Mouse (Mus musculus) forebrain, postnatal 0 days (tissue): Measurements from ENCODE around the gene Hgfac. TPM values are rescaled to one million over a fixed set of nuclear protein-coding genes. Genes with fewer than 3 reads are reported as not detected.
A peak's percentile ranks its signal among the peaks of the same experiment; 100 is the strongest.

Experiments used
- ATAC-seq: fragments of 200-750 bp; cut with Nextera tagmentation; 2 replicates; pipeline ENCODE4 v1.8.0; 2017; ENCODE audit warnings: mild to moderate bottlenecking, moderate library complexity
- DNase-seq: peaks from one replicate; pipeline ENCODE4 v3.0.0-alpha.2; 2015
- H3K27ac ChIP-seq: fragments of 300-500 bp; sonication (generic); 2 replicates; pipeline ENCODE4 v1.5.1; 2014; ENCODE audit warnings: low read depth, mild to moderate bottlenecking, antibody characterized with exemption, low read length, moderate library complexity, mixed read lengths
- H3K27me3 ChIP-seq: fragments of 300-500 bp; sonication (generic); 2 replicates; pipeline ENCODE4 v1.6.1; 2014; ENCODE audit warnings: mild to moderate bottlenecking, low read length, mixed read lengths; ENCODE audit not compliant: insufficient read depth
- H3K36me3 ChIP-seq: fragments of 300-500 bp; sonication (generic); 2 replicates; pipeline ENCODE4 v1.6.1; 2014; ENCODE audit warnings: mild to moderate bottlenecking, moderate library complexity; ENCODE audit not compliant: insufficient read depth
- H3K4me1 ChIP-seq: fragments of 300-500 bp; sonication (generic); 2 replicates; pipeline ENCODE4 v1.6.1; 2014; ENCODE audit warnings: antibody characterized with exemption; ENCODE audit not compliant: insufficient read depth
- H3K4me2 ChIP-seq: fragments of 300-500 bp; sonication (generic); 2 replicates; pipeline ENCODE4 v1.6.1; 2014; ENCODE audit warnings: low read depth, mild to moderate bottlenecking, moderate library complexity
- H3K4me3 ChIP-seq: fragments of 300-500 bp; sonication (generic); 2 replicates; pipeline ENCODE4 v1.5.1; 2014; ENCODE audit warnings: low read depth, low read length, mixed read lengths
- H3K9ac ChIP-seq: fragments of 300-500 bp; sonication (generic); 2 replicates; pipeline ENCODE4 v1.6.1; 2014; ENCODE audit warnings: mild to moderate bottlenecking
- H3K9me3 ChIP-seq: fragments of 300-500 bp; sonication (generic); 2 replicates; pipeline ENCODE4 v1.6.1; 2016; ENCODE audit warnings: low read length
- CTCF ChIP-seq: sonication (generic); IDR thresholded peaks from 2 replicates; pipeline ENCODE4 v1.5.1; 2016; ENCODE audit warnings: antibody characterized with exemption, control low read depth, low read depth
- WGBS: fragments of 180-500 bp; shearing (Covaris S2); extraction: QIAGEN DNeasy Blood & Tissue Kit; methylation state at CpG from one replicate; pipeline ENCODE4 v1.1.7; 2014; 5-methylcytosine and 5-hydroxymethylcytosine counted together
- polyA plus RNA-seq: library from polyadenylated mRNA; unstranded; fragments of >200 nt; fragmentation: Nextera tagmentation; extraction: Ambion mirVana; gene quantifications from 2 replicates; pipeline ENCODE4 v1.2.1, GENCODE M21; 2015
- total RNA-seq: library from RNA; depleted of rRNA; stranded (reverse); fragments of >200 nt; gene quantifications from 2 replicates; pipeline ENCODE4 v1.2.3, GENCODE M21; 2014

Hgfac gene
- total and polyA plus RNA-seq, 2 experiments from 2014 or later: 2.1 TPM; not detected in 1

DNA sequence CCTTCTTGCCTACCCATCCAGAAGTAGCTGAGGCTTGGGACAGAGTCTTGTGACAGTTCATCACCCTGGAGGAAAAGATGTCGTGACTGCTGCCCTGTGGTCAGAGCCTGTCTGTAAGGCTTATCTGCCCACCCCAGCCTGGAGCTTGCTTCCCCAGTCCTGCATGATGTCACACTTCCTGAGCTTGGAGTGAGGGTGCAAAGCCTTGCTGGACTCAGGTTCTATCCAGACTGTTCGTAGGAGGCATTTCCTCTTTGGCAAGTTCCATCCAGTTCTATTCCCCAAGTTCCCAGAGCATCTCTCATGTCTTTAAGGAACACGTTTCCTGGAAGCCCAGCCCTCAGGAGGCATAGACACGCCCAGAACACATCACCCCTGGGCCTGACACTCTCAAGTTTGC, 5.5 kb upstream of the Hgfac start:
- no peak for ATAC-seq
- Histone ChIP-seq H3K9me3 (no peaks in the 10 kb centered on the region), H3K36me3 (peaks cover 25% of the 10 kb centered on the region), H3K4me3 (no peak overlapping the region), H3K9ac (no peak overlapping the region), H3K4me1 (no peaks in the 10 kb centered on the region), H3K27me3 (no peaks in the 10 kb centered on the region), H3K4me2 (no peak overlapping the region), H3K27ac (no peak overlapping the region)
- TF ChIP-seq CTCF: no peak
- no peak for DNase-seq
- 83% methylated on average over 4 of the region's 4 CpGs for WGBS

DNA sequence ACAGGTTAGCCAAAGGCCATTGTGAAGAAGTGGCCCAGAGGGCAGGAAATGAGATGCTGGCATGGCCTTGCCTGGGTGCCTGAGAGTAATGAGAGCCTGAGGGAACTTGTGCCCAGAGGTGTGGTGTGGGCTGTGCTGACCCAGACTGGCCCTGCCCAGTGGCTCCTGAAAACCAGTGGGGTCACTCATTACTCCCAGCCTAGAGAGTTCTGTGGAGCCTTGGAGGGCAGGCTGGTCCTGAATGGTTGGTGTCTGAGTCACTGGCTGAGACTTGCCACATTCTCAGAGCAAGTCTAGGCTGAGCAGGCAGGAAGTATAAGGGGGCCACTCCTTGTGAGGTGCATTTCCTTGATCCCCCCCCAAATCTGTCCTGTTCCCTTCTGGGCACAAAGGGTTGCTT, 3.9 kb upstream of the Hgfac start:
- DNase-seq (no peak), ATAC-seq (no peak)
- no peak overlapping the region for H3K9ac ChIP-seq
- no peak overlapping the region for H3K4me3 ChIP-seq
- no peaks in the 10 kb centered on the region for H3K27me3 ChIP-seq
- no peaks in the 10 kb centered on the region for H3K9me3 ChIP-seq
- TF ChIP-seq CTCF: no peak
- H3K27ac ChIP-seq: no peak overlapping the region
- H3K4me1 ChIP-seq: no peaks in the 10 kb centered on the region
- H3K36me3 ChIP-seq: peaks cover 16% of the 10 kb centered on the region; the same call in 1 of the 2 replicates
- no peak overlapping the region for H3K4me2 ChIP-seq

DNA sequence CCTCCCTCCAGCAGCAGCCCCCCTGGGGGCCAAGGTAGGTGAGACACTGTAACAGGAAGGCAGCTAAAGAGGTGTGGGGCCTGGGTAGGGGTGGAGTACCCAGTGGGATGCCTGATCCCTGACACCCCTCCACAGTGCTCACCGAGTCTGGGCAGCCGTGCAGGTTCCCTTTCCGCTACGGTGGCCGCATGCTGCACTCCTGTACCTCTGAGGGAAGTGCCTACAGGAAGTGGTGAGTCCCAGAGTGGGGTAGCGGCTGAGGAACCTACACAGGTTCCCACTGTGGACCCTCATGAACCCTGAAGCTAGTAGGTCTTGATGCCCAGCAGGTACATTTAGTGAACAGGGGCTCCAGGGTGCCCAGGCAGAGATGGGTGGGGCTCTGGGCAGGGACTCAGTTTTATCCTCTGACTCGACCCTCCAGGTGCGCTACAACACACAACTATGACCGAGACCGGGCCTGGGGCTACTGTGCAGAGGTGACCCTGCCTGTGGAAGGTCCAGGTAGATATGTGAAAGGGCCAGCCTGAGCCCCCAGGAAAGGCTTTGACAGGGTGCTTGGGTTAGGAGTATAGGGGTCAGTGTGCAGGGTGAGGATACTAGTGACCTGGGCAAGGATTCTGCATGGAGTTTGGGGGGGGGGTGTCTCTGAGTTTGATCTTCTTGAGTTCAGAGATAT, 1.3 kb downstream of the Hgfac start:
- Histone ChIP-seq H3K9ac (no peak overlapping the region), H3K4me2 (no peak overlapping the region), H3K4me3 (no peak overlapping the region), H3K36me3 (no peaks in the 10 kb centered on the region), H3K9me3 (no peaks in the 10 kb centered on the region), H3K27me3 (no peaks in the 10 kb centered on the region), H3K4me1 (no peaks in the 10 kb centered on the region), H3K27ac (no peak overlapping the region)
- no peak for TF ChIP-seq CTCF
- no peak for DNase-seq
- 78% methylated on average over 10 of the region's 10 CpGs for WGBS
- ATAC-seq: no peak; the same call in 1 of the 2 replicates

DNA sequence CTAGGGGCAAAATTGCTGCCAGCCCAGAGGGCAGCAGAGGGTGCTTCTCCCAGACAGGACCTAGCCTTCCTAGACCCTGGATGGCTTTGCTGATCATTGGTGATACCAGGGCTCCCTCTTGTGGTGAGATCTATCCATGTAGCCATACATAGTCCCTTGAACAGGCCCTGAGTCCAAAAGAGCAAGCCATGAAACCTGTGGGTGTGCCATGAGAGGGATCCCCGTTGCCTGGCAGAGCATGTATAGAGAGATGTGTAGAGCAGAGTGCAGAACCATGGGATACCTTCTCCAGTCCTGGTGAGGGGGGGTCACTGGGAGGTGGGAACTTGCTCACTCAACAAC, 1.8 kb downstream of the Hgfac start:
- Histone ChIP-seq H3K4me2 (no peak overlapping the region), H3K36me3 (no peaks in the 10 kb centered on the region), H3K4me3 (no peak overlapping the region), H3K27me3 (no peaks in the 10 kb centered on the region), H3K4me1 (no peaks in the 10 kb centered on the region), H3K9me3 (no peaks in the 10 kb centered on the region), H3K27ac (no peak overlapping the region), H3K9ac (no peak overlapping the region)
- peak; percentile 98 for TF ChIP-seq CTCF
- ATAC-seq (peak; percentile 93), DNase-seq (peak; percentile 90)
- 18% methylated on average over 1 of the region's 1 CpGs for WGBS

DNA sequence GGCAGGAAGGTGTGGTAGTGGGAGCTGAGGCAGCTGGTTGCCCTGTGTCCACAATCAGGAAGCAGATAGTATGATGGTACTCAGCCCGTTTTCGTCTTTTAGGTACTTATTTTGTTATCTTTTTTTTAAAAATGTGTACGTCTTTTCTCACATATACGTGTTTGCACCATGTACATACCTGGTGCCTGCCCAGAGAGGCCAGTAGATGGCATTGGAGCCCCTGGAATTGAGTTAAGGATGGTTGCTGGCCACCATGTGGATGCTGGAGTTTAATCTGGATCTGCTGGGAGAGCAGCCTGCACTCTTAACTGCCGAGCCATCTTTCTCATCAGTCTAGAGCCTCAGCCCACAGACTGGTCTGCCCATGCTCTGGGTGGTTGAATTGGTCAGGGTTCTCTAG, 9.2 kb downstream of the Hgfac start:
- no peak for ATAC-seq
- WGBS: 76% methylated on average over 5 of the region's 5 CpGs
- no peaks in the 10 kb centered on the region for H3K4me1 ChIP-seq
- H3K27me3 ChIP-seq: no peaks in the 10 kb centered on the region
- H3K4me2 ChIP-seq: no peak overlapping the region
- H3K9me3 ChIP-seq: no peaks in the 10 kb centered on the region
- H3K36me3 ChIP-seq: no peaks in the 10 kb centered on the region
- no peak for DNase-seq
- H3K27ac ChIP-seq: no peak overlapping the region
- H3K4me3 ChIP-seq: no peak overlapping the region
- no peak overlapping the region for H3K9ac ChIP-seq
- peak; percentile 33 for TF ChIP-seq CTCF

DNA sequence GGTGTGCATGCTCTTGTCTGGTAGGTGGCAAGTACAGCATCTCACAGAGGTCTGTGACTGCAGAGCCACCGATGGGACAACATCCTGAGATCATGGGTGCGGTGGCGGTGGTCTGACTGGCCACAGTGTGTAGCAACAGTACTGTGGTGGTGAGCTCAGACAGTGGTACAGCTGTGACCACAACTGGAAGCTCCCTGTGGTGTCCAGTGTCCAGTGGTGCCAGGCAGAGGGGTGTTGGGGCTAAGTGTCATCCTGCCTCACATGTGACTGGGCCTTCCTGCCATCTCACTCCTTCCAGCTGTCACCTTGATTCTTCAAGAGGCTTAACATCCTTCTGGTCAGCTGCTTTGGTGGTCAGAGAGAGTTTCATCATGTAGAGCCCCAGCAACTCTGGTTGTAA, 13.3 kb downstream of the Hgfac start:
- peaks cover 4% of the 10 kb centered on the region; the same call in 1 of the 2 replicates for H3K4me1 ChIP-seq
- no peak overlapping the region for H3K4me3 ChIP-seq
- DNase-seq (no peak), ATAC-seq (no peak)
- 97% methylated on average over 3 of the region's 3 CpGs for WGBS
- no peaks in the 10 kb centered on the region for H3K27me3 ChIP-seq
- H3K9me3 ChIP-seq: no peaks in the 10 kb centered on the region
- H3K9ac ChIP-seq: no peak overlapping the region
- H3K27ac ChIP-seq: no peak overlapping the region
- TF ChIP-seq CTCF: no peak
- H3K36me3 ChIP-seq: no peaks in the 10 kb centered on the region
- H3K4me2 ChIP-seq: no peak overlapping the region

DNA sequence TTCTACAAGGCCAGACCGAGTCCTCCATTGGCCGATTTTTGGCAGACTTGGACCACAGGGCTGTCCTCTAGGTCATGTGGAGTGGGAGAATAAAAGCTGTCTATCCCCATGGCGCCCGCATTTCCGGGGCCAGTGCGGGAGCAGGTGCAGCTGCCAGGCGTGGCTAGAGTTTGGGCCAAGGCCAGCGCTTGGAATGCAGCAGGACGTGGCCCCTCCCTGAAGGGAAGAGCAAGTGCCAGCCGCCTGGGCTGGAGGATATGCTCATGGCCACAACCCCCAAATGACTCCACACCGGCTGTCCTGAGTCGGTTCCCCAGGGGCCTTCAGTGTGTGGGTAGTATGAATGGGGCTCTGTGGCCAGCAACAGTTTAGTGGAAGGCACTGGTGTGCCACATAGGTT, 13.8 kb downstream of the Hgfac start:
- Histone ChIP-seq H3K4me3 (no peak overlapping the region), H3K27me3 (no peaks in the 10 kb centered on the region), H3K27ac (no peak overlapping the region), H3K9ac (no peak overlapping the region), H3K9me3 (no peaks in the 10 kb centered on the region), H3K4me1 (peaks cover 4% of the 10 kb centered on the region; the same call in 1 of the 2 replicates), H3K4me2 (no peak overlapping the region), H3K36me3 (no peaks in the 10 kb centered on the region)
- TF ChIP-seq CTCF: no peak
- DNase-seq (no peak), ATAC-seq (no peak)
- 50% methylated on average over 12 of the region's 12 CpGs for WGBS
